Mouse (Mus musculus): ENCODE measurements around the gene Zbtb45. TPM values are rescaled to one million over a fixed set of nuclear protein-coding genes. Genes with fewer than 3 reads are reported as not detected.

The Zbtb45 gene
- 192 and 209 TPM in 2 replicates for polyA plus RNA-seq (2012)

- no peak for TF ChIP-seq GATA1 (IDR thresholded peaks at IDR 0.05; ENCODE audit: low read length)
Measured at GRCm38 (mm10) chr7:13010005-13010908, at the start of gene Zbtb45. Gene Zbtb45 (minus strand): TSS chr7:13010034.

GRCm38 (mm10) chr7:13059536-13059935, 49.7 kb upstream of the Zbtb45 start:
- TF ChIP-seq GATA1 (IDR thresholded peaks at IDR 0.05; ENCODE audit: low read length), result no peak

GRCm38 (mm10) chr7:13056913-13057700, 47.3 kb upstream of the Zbtb45 start:
- TF ChIP-seq GATA1 (IDR thresholded peaks at IDR 0.05; ENCODE audit: low read length), result no peak

DNA sequence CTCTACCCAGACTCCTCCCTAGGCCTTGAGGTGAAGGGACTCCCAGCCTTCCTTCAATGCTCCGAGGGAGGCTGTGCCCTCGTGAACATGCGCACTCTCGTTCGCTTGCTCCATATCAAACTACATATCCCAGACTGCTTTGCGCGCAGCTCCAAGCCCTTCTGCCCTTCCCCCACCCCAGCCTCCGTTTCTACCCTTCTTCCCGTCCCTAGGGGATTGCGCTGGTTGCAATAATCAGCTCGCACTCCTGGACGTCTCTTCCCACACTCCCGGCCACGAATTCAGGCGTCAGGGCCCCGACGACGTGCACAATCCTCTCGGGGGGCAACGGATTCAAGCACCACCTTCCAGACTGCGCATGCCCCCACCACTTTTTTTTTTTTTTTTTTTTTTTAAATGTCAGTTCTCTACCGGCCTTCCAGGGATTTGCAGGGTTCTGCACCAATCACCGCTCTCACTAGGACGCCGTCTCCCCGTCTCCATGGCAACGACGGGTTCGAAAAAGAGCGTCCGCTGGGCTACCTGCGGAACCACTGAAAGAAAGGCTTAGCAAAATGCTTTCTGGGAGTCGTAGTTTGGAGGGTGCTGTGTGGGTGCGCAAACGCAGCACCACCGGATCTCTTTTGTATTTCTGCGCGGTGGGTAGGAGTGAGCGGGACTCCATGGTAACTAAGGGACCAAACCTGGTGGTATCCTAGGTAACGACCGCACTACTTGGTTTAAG, 44.6 kb upstream of the Zbtb45 start, which contains the start of gene Mzf1:
TSS of gene Mzf1 (minus strand) at position 478 of the 724 bp plus-strand sequence.
- TF ChIP-seq GATA1 (IDR thresholded peaks at IDR 0.05; ENCODE audit: low read length), result no peak

DNA sequence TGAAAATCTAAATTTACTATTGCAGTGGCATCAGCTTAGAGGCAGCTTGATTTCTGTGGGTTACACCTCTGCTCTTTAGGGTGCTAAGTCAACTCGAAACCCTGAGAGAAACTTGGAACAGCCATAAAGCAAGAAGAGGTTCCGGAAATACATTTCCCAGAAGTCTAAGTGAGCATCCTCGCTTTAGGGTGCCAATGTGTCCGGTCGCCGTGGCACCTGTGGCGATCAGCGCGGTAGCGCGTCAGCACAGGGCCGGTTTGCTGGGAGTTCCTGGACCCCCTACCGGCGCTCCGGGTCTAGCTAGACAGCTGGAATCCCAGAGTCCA, 44.1 kb upstream of the Zbtb45 start:
- no peak for TF ChIP-seq GATA1 (IDR thresholded peaks at IDR 0.05; ENCODE audit: low read length)

- no peak for TF ChIP-seq GATA1 (IDR thresholded peaks at IDR 0.05; ENCODE audit: low read length)
Measured at GRCm38 (mm10) chr7:13053501-13053900, 43.7 kb upstream of the Zbtb45 start.

DNA sequence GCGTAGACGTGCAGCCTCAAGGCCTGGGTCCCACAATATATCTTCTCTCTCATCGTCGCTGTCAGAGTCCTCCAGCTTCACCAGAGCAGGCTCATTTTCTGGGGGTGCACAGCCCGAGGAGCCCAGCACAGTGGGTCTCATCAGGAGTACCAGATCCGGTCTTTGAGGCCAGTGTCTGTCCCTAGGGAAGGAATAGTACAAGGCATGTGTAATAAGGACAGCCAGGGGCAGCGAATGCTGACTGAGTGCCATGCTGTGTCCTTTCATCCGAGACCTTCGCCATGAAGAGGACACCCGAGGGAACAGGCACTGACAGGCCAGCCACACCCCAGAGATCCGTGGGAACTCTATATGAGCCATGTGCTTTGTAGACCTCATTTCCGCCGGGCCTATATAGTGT, 43.2 kb upstream of the Zbtb45 start:
- no peak for TF ChIP-seq GATA1 (IDR thresholded peaks at IDR 0.05; ENCODE audit: low read length)

- no peak for TF ChIP-seq GATA1 (IDR thresholded peaks at IDR 0.05; ENCODE audit: low read length)
Measured at GRCm38 (mm10) chr7:13046084-13046483, 36.2 kb upstream of the Zbtb45 start.

- TF ChIP-seq GATA1 (IDR thresholded peaks at IDR 0.05; ENCODE audit: low read length), result no peak
Measured at GRCm38 (mm10) chr7:13044254-13044625, 34.4 kb upstream of the Zbtb45 start.

- no peak for TF ChIP-seq GATA1 (IDR thresholded peaks at IDR 0.05; ENCODE audit: low read length)
Measured at GRCm38 (mm10) chr7:13043445-13044253, 33.8 kb upstream of the Zbtb45 start.

GRCm38 (mm10) chr7:13043120-13043444, 33.2 kb upstream of the Zbtb45 start:
- no peak for TF ChIP-seq GATA1 (IDR thresholded peaks at IDR 0.05; ENCODE audit: low read length)

DNA sequence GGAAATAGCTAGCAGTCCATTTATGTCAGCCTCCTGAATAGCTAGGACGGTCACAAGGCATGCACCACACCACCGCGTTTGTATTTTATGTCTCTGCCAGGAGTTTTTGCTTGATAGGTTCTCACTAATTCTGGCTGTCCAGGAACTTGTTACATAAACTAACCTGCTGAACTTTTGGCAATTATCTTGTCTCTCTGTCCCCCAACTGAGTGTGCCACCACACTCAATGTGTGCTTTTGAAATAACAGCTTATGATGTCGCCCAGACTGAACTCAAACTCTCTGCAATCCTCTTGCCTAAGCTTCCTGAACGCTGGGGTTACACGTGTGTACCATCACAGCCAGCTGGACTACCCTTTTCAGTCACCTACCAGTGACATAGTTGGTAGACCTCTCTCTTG, 32.7 kb upstream of the Zbtb45 start:
- no peak for TF ChIP-seq GATA1 (IDR thresholded peaks at IDR 0.05; ENCODE audit: low read length)

GRCm38 (mm10) chr7:13041256-13041655, 31.4 kb upstream of the Zbtb45 start:
- no peak for TF ChIP-seq GATA1 (IDR thresholded peaks at IDR 0.05; ENCODE audit: low read length)

- no peak for TF ChIP-seq GATA1 (IDR thresholded peaks at IDR 0.05; ENCODE audit: low read length)
Measured at GRCm38 (mm10) chr7:13039181-13039580, 29.3 kb upstream of the Zbtb45 start.

DNA sequence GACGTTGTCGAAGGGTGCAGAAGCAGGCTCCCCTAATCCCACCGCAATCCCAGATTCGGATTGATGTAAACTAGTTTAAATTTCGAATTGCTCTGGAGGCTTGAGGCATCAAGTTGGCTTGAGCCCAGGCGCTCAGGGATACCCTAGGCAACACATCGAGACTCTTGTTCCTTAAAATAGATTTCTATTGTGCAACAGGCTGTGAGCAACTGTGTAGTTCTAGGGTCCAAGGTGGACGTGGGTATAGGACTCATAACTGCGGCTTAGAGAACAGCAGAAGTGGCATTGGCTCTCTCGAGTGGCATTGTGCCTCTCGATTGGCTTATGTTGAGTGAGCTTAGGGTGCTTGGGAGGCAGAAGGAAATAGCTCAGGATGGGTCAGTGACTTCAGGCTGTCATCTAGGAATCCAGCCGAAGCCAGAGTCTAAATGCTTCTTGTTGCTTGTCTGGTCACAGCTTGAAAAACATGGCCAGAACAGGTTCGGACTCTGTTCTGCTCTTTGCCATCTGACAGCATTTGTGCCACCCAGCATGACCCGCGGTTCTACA, 28.9 kb upstream of the Zbtb45 start:
- no peak for TF ChIP-seq GATA1 (IDR thresholded peaks at IDR 0.05; ENCODE audit: low read length)

Data from G1E-ER4 (cell line).